In genomic region chr11:5897839-5898238, GRCm38 (mm10) we compare ENCODE assay signal across 11 mouse cellular contexts. TPM values are rescaled to one million over a fixed set of nuclear protein-coding genes. Genes with fewer than 3 reads are reported as not detected.
DNase-seq lines count a peak whose midpoint lies in the region; ATAC-seq lines count a peak whose summit lies in the region.
"Had no signal": no experiment of that assay in that cellular context is flagged by ENCODE, and none has a peak within 500 bp of the region (broad histone marks: within the 10 kb centered on the region; RNA-seq: fewer than 3 reads in every experiment).

No protein-coding gene starts in this region.

- no peaks in the 10 kb centered on the region for H3K9me3 ChIP-seq in heart, embryonic 14.5 days (ENCODE audit: control insufficient read depth, low read length)
- H3K9me3 ChIP-seq in lung, embryonic 16.5 days (ENCODE audit: control insufficient read depth, low read length): no peaks in the 10 kb centered on the region
- no peaks in the 10 kb centered on the region for H3K9me3 ChIP-seq in embryonic facial prominence, embryonic 10.5 days
- H3K9me3 ChIP-seq in liver, embryonic 15.5 days (replicated peaks): no peaks in the 10 kb centered on the region

- 5% methylated on average over 10 of the region's 10 CpGs for WGBS in heart, embryonic 14.5 days
- 19% methylated on average over 10 of the region's 10 CpGs for WGBS in lung, embryonic 16.5 days
- 6% methylated on average over 10 of the region's 10 CpGs for WGBS in embryonic facial prominence, embryonic 10.5 days
- WGBS in liver, embryonic 15.5 days (ENCODE audit: insufficient replicate concordance): 12% methylated on average over 10 of the region's 10 CpGs

- peak overlapping the region; percentile 77 to 81 for H3K27ac ChIP-seq in heart, embryonic 14.5 days (replicated peaks in 1 of 2; ENCODE audit: control insufficient read depth in 1 of 2, insufficient read depth in 1 of 2, low read depth in 2 of 2, low read length in 2 of 2)
- H3K27ac ChIP-seq in lung, embryonic 16.5 days (ENCODE audit: low read length): no peak overlapping the region
- peak overlapping the region; percentile 79 for H3K27ac ChIP-seq in embryonic facial prominence, embryonic 10.5 days (replicated peaks)
- H3K27ac ChIP-seq in liver, embryonic 15.5 days (replicated peaks): no peak overlapping the region

- no peak for ATAC-seq in heart, embryonic 14.5 days (ENCODE audit: insufficient number of reproducible peaks, insufficient read depth, low FRiP score, low read depth)
- ATAC-seq in lung, embryonic 16.5 days (ENCODE audit: low read depth): peak; percentile 27; the same call in 1 of the 2 replicates
- no peak for ATAC-seq in liver, embryonic 15.5 days (ENCODE audit: insufficient read depth)
- ATAC-seq: activated CD4-positive, CD25-positive, alpha-beta regulatory T cell, adult 4 months; CD4-positive, CD25-positive, alpha-beta regulatory T cell, adult 4 months had no signal

- peaks cover 49 to 51% of the 10 kb centered on the region in 2 experiments for H3K4me1 ChIP-seq in heart, embryonic 14.5 days (ENCODE audit: control insufficient read depth in 2 of 2, insufficient read depth in 2 of 2, low read length in 2 of 2)
- peaks cover 17% of the 10 kb centered on the region for H3K4me1 ChIP-seq in lung, embryonic 16.5 days (replicated peaks; ENCODE audit: control insufficient read depth, insufficient read depth, low read length)
- peaks cover 53% of the 10 kb centered on the region for H3K4me1 ChIP-seq in embryonic facial prominence, embryonic 10.5 days
- H3K4me1 ChIP-seq in liver, embryonic 15.5 days (replicated peaks): peaks cover 58% of the 10 kb centered on the region

- 0 out of 2 replicates have a peak, but pooled peaks cover 7% of the 10 kb centered on the region for H3K27me3 ChIP-seq in heart, embryonic 14.5 days (ENCODE audit: control insufficient read depth, insufficient read depth, low read length)
- peaks cover 2% of the 10 kb centered on the region for H3K27me3 ChIP-seq in lung, embryonic 16.5 days (ENCODE audit: control insufficient read depth, insufficient read depth, low read depth, low read length)
- H3K27me3 ChIP-seq in embryonic facial prominence, embryonic 10.5 days (replicated peaks; ENCODE audit: low read depth, poor library complexity, severe bottlenecking): peaks cover 76% of the 10 kb centered on the region
- H3K27me3 ChIP-seq in liver, embryonic 15.5 days: peaks cover 76% of the 10 kb centered on the region

- H3K36me3 ChIP-seq in heart, embryonic 14.5 days (ENCODE audit: control insufficient read depth, insufficient read depth, low read length): 0 out of 2 replicates have a peak, but pooled peaks cover 4% of the 10 kb centered on the region
- no peaks in the 10 kb centered on the region for H3K36me3 ChIP-seq in lung, embryonic 16.5 days (ENCODE audit: control insufficient read depth, insufficient read depth, low read length)
- no peaks in the 10 kb centered on the region for H3K36me3 ChIP-seq in embryonic facial prominence, embryonic 10.5 days (replicated peaks)
- H3K36me3 ChIP-seq in liver, embryonic 15.5 days (replicated peaks): no peaks in the 10 kb centered on the region

- peak overlapping the region; percentile 42 to 58 for H3K4me3 ChIP-seq in heart, embryonic 14.5 days (ENCODE audit: control insufficient read depth in 1 of 2, insufficient read depth in 1 of 2, low read depth in 1 of 2, low read length in 2 of 2)
- no peak overlapping the region; the same call in 1 of the 2 replicates for H3K4me3 ChIP-seq in lung, embryonic 16.5 days (ENCODE audit: low read length)
- peak overlapping the region; percentile 39 for H3K4me3 ChIP-seq in embryonic facial prominence, embryonic 10.5 days
- H3K4me3 ChIP-seq in liver, embryonic 15.5 days (replicated peaks): no peak overlapping the region

- peak overlapping the region; percentile 73 for H3K4me2 ChIP-seq in heart, embryonic 14.5 days (ENCODE audit: low read length)
- H3K4me2 ChIP-seq in lung, embryonic 16.5 days (ENCODE audit: low read depth, low read length): peak overlapping the region; percentile 34
- H3K4me2 ChIP-seq in liver, embryonic 15.5 days: peak overlapping the region; percentile 33; the same call in 1 of the 2 replicates

- peak overlapping the region; percentile 81 for H3K9ac ChIP-seq in heart, embryonic 14.5 days (ENCODE audit: low read length)
- no peak overlapping the region; the same call in 1 of the 2 replicates for H3K9ac ChIP-seq in lung, embryonic 16.5 days (ENCODE audit: low read length)
- no peak overlapping the region for H3K9ac ChIP-seq in liver, embryonic 15.5 days

- intact Hi-C loops in heart, postnatal 25 days (cut with DNase I): no loop called here
- intact Hi-C loops in left cerebral cortex, postnatal 4 days (cut with DNase I): no loop called here

- DNase-seq in heart, postnatal 25 days (ENCODE audit: low spot score): no peak
- DNase-seq in lung, adult 18-20 months: no peak
- DNase-seq in embryonic facial prominence, embryonic 10.5 days (ENCODE audit: low spot score): peak; percentile 47
- DNase-seq in left cerebral cortex, postnatal 4 days: no peak
- DNase-seq in thymus, postnatal 25 days: no peak
- DNase-seq: cerebellum, postnatal 25 days had no signal

RNA-seq across cellular contexts. Expression of gene Myl7, which starts 0.7 kb away (rescaled TPM):
- 5,314 and 7,420 TPM in 2 replicates for polyA plus RNA-seq in heart, embryonic 14.5 days (2014; fragmentation: Nextera tagmentation; extraction: Ambion mirVana)
- 100 to 1,000 TPM; 742 to 813 TPM for total RNA-seq in heart, postnatal 25 days (2021)
- polyA plus RNA-seq in lung, embryonic 16.5 days (2015; fragmentation: Nextera tagmentation; extraction: Ambion mirVana): 450 and 673 TPM in 2 replicates
- polyA plus RNA-seq in embryonic facial prominence, embryonic 10.5 days (2016; fragmentation: Nextera tagmentation; extraction: Ambion mirVana): 5.4 and 23.9 TPM in 2 replicates
- 4.5 and 5.0 TPM in 2 replicates for polyA plus RNA-seq in liver, embryonic 15.5 days (2015; fragmentation: Nextera tagmentation; extraction: Ambion mirVana)
- not detected for total RNA-seq in left cerebral cortex, postnatal 4 days (2021)
- polyA plus RNA-seq: activated CD4-positive, CD25-positive, alpha-beta regulatory T cell, adult 4 months; CD4-positive, CD25-positive, alpha-beta regulatory T cell, adult 4 months had no signal

RNA-seq across cellular contexts. Expression of gene Pold2, which starts 19.7 kb away (rescaled TPM):
- 77.0 and 86.2 TPM in 2 replicates for polyA plus RNA-seq in heart, embryonic 14.5 days (2014; fragmentation: Nextera tagmentation; extraction: Ambion mirVana)
- 10 to 100 TPM; 29.2 to 33.2 TPM for total RNA-seq in heart, postnatal 25 days (2021)
- 127 and 139 TPM in 2 replicates for polyA plus RNA-seq in lung, embryonic 16.5 days (2015; fragmentation: Nextera tagmentation; extraction: Ambion mirVana)
- polyA plus RNA-seq in embryonic facial prominence, embryonic 10.5 days (2016; fragmentation: Nextera tagmentation; extraction: Ambion mirVana): 155 and 161 TPM in 2 replicates
- polyA plus RNA-seq in liver, embryonic 15.5 days (2015; fragmentation: Nextera tagmentation; extraction: Ambion mirVana): 58.8 and 64.0 TPM in 2 replicates
- 10 to 100 TPM; 26.6 to 37.5 TPM for total RNA-seq in left cerebral cortex, postnatal 4 days (2021)

RNA-seq across cellular contexts. Expression of gene Aebp1, which starts 36.1 kb away (rescaled TPM):
- polyA plus RNA-seq in heart, embryonic 14.5 days (2014; fragmentation: Nextera tagmentation; extraction: Ambion mirVana): 25.0 and 32.8 TPM in 2 replicates
- total RNA-seq in heart, postnatal 25 days (2021): 10 to 100 TPM; 18.5 to 23.3 TPM
- 35.1 and 37.4 TPM in 2 replicates for polyA plus RNA-seq in lung, embryonic 16.5 days (2015; fragmentation: Nextera tagmentation; extraction: Ambion mirVana)
- 9.0 TPM in 2 replicates for polyA plus RNA-seq in embryonic facial prominence, embryonic 10.5 days (2016; fragmentation: Nextera tagmentation; extraction: Ambion mirVana)
- 7.0 and 8.2 TPM in 2 replicates for polyA plus RNA-seq in liver, embryonic 15.5 days (2015; fragmentation: Nextera tagmentation; extraction: Ambion mirVana)
- total RNA-seq in left cerebral cortex, postnatal 4 days (2021): 10 to 100 TPM; 20.4 to 24.8 TPM

RNA-seq across cellular contexts. Expression of gene Gck, which starts 52.0 kb away (rescaled TPM):
- polyA plus RNA-seq in heart, embryonic 14.5 days (2014; fragmentation: Nextera tagmentation; extraction: Ambion mirVana): 0.39 and 0.65 TPM in 2 replicates
- total RNA-seq in heart, postnatal 25 days (2021): 1 to 10 TPM; 7.4 to 9.4 TPM
- polyA plus RNA-seq in lung, embryonic 16.5 days (2015; fragmentation: Nextera tagmentation; extraction: Ambion mirVana): 1.3 and 1.6 TPM in 2 replicates
- polyA plus RNA-seq in embryonic facial prominence, embryonic 10.5 days (2016; fragmentation: Nextera tagmentation; extraction: Ambion mirVana): 1.9 and 2.8 TPM in 2 replicates
- 0.41 and 0.59 TPM in 2 replicates for polyA plus RNA-seq in liver, embryonic 15.5 days (2015; fragmentation: Nextera tagmentation; extraction: Ambion mirVana)
- total RNA-seq in left cerebral cortex, postnatal 4 days (2021): 1 to 10 TPM; 3.9 to 4.0 TPM
- polyA plus RNA-seq: activated CD4-positive, CD25-positive, alpha-beta regulatory T cell, adult 4 months; CD4-positive, CD25-positive, alpha-beta regulatory T cell, adult 4 months had no signal

RNA-seq across cellular contexts. Expression of gene Ykt6, which starts 57.7 kb away (rescaled TPM):
- polyA plus RNA-seq in heart, embryonic 14.5 days (2014; fragmentation: Nextera tagmentation; extraction: Ambion mirVana): 17.8 and 19.1 TPM in 2 replicates
- 10 to 100 TPM; 60.9 to 64.9 TPM for total RNA-seq in heart, postnatal 25 days (2021)
- 52.3 and 53.1 TPM in 2 replicates for polyA plus RNA-seq in lung, embryonic 16.5 days (2015; fragmentation: Nextera tagmentation; extraction: Ambion mirVana)
- polyA plus RNA-seq in embryonic facial prominence, embryonic 10.5 days (2016; fragmentation: Nextera tagmentation; extraction: Ambion mirVana): 56.0 and 56.8 TPM in 2 replicates
- polyA plus RNA-seq in liver, embryonic 15.5 days (2015; fragmentation: Nextera tagmentation; extraction: Ambion mirVana): 18.8 and 19.7 TPM in 2 replicates
- total RNA-seq in left cerebral cortex, postnatal 4 days (2021): 100 to 1,000 TPM; 202 to 213 TPM

Comparison
In these comparisons a context has a peak if more than half of its experiments do, and no peak if none do; other contexts are left out.
1. H3K27ac ChIP-seq: peak in heart, embryonic 14.5 days (2 of 2) and embryonic facial prominence, embryonic 10.5 days (single experiment); none in lung, embryonic 16.5 days (single experiment) and liver, embryonic 15.5 days (single experiment).
2. H3K4me3 ChIP-seq: peak in heart, embryonic 14.5 days (2 of 2) and embryonic facial prominence, embryonic 10.5 days (single experiment); none in lung, embryonic 16.5 days (single experiment) and liver, embryonic 15.5 days (single experiment).
3. RNA of gene Myl7, which starts 0.7 kb away (polyA plus RNA-seq): 5,314 to 7,420 TPM in heart, embryonic 14.5 days and 450 to 673 TPM in lung, embryonic 16.5 days; 5.4 to 23.9 TPM in embryonic facial prominence, embryonic 10.5 days and 4.5 to 5.0 TPM in liver, embryonic 15.5 days; every median in the first group is over 10 times any median in the second.
4. Peak in every context shown above with its lines, with median percentiles within 50 percentile points of each other: H3K4me2 ChIP-seq.